Mouse (Mus musculus): ENCODE data around the gene Pde2a.

DNA sequence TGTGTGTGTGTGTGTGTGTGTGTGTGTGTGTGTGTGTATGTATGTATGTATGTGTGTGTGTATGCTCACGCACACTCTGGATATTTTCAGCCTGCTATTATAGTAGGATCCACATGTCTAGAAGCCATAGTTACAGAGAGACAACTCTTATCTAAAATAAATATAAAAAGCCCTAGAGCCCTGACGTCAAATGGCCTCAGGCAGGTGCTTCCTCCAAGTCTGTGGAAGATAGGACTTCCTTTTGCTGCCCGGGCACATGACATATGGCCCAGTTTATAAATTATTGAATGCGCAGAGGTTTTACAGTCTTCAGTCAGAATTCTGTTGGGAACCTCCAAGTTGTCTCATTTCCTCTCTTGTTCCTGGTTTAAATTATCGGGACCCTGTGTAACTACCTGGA, 119.2 kb downstream of the Pde2a start:
- TF ChIP-seq POLR2A (IDR thresholded peaks at IDR 0.05; ENCODE audit: low read depth, low read length) (no peak), ETS1 (conservative IDR thresholded peaks at IDR 0.05; ENCODE audit: low read depth, low read length) (no peak), EP300 (IDR thresholded peaks at IDR 0.05; ENCODE audit: low read length) (no peak), MAX (IDR thresholded peaks at IDR 0.05; ENCODE audit: low read length) (no peak), E2F4 (IDR thresholded peaks at IDR 0.05; ENCODE audit: insufficient replicate concordance, low read depth, low read length) (no peak), CTCF (conservative IDR thresholded peaks at IDR 0.05 in 1 of 2, IDR thresholded peaks at IDR 0.05 in 1 of 2; ENCODE audit: low read depth in 2 of 2, low read length in 2 of 2) (no peak), CHD2 (IDR thresholded peaks at IDR 0.05; ENCODE audit: low read length) (no peak), CHD1 (IDR thresholded peaks at IDR 0.05; ENCODE audit: low read depth, low read length) (no peak), TCF12 (IDR thresholded peaks at IDR 0.05; ENCODE audit: low read depth, low read length) (no peak), ZC3H11A (IDR thresholded peaks at IDR 0.05; ENCODE audit: low read depth, low read length) (no peak), ELF1 (IDR thresholded peaks at IDR 0.05; ENCODE audit: low read depth, low read length) (no peak), MAFK (IDR thresholded peaks at IDR 0.05; ENCODE audit: insufficient replicate concordance, low read length) (no peak), UBTF (IDR thresholded peaks at IDR 0.05; ENCODE audit: low read depth, low read length) (no peak), RAD21 (IDR thresholded peaks at IDR 0.05; ENCODE audit: low read depth, low read length) (no peak)

Measured in CH12.LX (cell line).